Mouse (Mus musculus) heart, adult 18-20 months (tissue): ENCODE data around the gene Trmt1. TPM values are rescaled to one million over a fixed set of nuclear protein-coding genes. Genes with fewer than 3 reads are reported as not detected.

ENCODE experiments used
- DNase-seq, 2 experiments: peaks; one replicate each; pipeline ENCODE4 v3.0.0; 2021 to 2022; ENCODE audit warnings: mixed read lengths in 1 of 2
- long read RNA-seq, 2 experiments: library from polyadenylated mRNA; stranded (forward); transcript quantifications; one replicate each; pipeline ENCODE4 v2.0.0; 2021
- total RNA-seq, 2 experiments: library from RNA; stranded (reverse); gene quantifications; 2 replicates each; pipeline ENCODE4 v1.2.3; 2021

Gene Trmt1
- total RNA-seq: 10 to 100 TPM; 34.2 to 45.1 TPM
- long read RNA-seq, experiment 1, transcript Trmt1-201 (17 exons, 2,567 nt): minor isoform, 8 of 26 reads
- long read RNA-seq, experiment 1, transcript Trmt1-203 (17 exons, 2,138 nt): major isoform, 9 of 26 reads
- long read RNA-seq, experiment 1, partial matches to known transcripts: 2 of 26 reads
- long read RNA-seq, experiment 1, other reads (novel, unspliced or antisense): 2 of 26 reads
- long read RNA-seq, experiment 2, transcript Trmt1-201 (17 exons, 2,567 nt): minor isoform, 5 of 18 reads
- long read RNA-seq, experiment 2, transcript Trmt1-203 (17 exons, 2,138 nt): major isoform, 6 of 18 reads
- long read RNA-seq, experiment 2, partial matches to known transcripts: 0 of 18 reads
- long read RNA-seq, experiment 2, other reads (novel, unspliced or antisense): 3 of 18 reads

DNA sequence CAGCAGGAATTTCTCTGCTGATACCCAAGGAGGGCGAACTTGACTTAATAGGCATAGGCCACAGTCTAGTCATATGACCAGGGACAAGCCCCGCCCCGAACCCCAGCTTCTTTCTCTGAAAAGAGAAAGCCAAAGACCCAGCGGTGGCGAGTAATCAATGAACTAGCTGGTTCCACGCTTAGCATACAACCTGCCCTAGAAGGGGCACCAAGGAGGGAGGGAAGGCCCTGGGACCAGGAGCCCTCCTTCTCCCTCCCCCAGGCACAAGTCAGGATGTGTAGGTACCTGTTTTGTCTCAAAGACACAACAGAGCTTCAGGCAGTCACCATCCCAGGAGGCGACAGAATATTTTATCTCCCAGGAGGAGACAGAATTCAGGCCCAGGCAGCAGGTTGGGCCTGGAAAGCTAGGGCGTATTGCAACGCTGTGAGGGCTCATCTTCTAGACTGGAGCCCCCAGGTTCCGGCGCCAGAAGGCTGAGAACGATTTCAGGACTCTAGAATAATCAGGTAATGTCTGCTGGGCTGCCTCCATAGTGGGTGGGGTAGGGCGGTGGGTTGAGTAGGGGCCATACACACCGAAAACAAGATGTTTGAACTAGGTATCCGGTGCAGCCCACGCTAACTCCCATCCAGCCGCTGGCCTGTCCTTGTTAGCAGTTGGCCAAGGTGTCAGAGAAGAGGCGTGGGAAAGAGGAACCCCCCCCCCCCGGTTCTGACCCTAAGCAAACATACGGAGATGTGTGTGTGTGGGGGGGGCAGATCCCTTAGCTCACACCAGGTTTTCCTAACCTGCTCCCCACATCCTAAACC is at the start of gene Trmt1:
Gene Trmt1 (plus strand): TSS at position 117 of the 812 bp plus-strand sequence.
- DNase-seq: peak; percentile 31 to 40

DNA sequence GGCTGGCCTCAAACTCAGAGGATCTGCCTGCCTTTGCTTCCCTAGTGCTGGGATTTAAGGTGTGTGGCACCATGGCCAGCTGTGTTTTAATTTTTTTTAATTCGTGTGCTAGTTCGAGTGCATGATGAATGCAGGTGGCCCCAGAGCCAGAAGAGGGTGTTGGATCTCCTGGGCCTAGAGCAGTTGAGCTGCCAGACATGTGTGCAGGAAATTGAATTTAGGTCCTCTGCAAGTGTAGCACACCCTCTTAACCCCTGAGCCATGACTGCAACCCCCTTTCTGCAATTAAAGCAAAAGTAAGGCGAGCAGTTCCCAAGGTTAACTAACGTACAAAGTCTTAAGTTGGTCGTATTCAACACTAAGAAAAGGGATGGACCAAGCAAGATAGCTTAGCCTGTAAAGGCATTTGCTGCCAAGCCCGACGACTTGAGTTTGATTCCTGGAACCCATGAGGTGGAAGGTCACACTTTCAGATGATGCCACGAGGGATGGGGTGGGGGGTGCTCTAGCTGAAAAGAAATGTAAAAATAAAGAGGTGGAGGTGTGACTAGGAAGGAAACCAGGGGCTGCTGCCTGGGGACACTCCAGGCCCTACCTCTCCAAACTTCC is 48.1 kb upstream of the Trmt1 start:
- DNase-seq: no peak

GRCm38 (mm10) chr8:84638555-84639161 is 47.4 kb upstream of the Trmt1 start:
- DNase-seq: peak in 1 of 2 experiments; percentile 51

DNA sequence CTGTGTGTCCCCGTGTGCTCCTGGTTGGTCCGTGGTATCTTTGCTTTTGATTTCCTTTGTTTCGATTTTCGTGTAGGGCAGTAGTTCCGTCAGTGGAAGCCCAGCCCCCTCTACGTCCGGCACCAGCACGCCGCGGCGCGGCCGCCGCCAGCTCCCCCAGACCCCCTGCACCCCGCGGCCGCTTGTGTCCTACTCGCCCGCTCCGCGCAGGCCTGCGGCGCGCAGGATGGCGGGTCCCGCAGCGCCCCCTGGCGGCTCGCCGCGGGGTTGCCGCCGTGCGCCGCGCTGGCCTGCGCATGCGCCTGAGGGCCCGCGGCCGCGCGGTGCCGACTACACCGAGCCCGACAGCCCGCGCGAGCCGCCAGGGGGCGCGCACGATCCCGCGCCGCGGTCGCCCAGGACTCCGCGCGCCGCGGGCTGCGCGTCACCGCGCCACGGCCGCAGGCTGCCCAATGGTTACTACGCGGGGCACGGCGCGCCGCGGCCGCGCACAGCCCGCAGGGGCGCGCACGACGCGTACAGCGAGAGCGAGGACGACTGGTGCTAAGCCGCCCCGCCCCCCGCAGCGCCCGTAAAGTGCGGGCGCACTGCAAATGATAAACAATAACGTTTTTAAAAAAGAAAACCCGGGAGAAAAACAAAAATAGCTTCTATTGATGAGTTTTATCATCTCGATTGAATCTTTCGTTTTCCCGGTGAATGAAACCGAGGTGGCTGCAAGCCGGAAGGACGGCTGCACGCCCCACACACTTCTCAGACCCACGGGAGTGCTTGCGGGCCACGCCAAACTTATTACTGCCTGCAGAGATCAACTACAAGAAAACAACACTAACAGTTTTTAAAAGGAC is 46.7 kb upstream of the Trmt1 start:
- DNase-seq: peak; percentile 92 to 96

GRCm38 (mm10) chr8:84640010-84640588 is 46.0 kb upstream of the Trmt1 start:
- DNase-seq: no peak

DNA sequence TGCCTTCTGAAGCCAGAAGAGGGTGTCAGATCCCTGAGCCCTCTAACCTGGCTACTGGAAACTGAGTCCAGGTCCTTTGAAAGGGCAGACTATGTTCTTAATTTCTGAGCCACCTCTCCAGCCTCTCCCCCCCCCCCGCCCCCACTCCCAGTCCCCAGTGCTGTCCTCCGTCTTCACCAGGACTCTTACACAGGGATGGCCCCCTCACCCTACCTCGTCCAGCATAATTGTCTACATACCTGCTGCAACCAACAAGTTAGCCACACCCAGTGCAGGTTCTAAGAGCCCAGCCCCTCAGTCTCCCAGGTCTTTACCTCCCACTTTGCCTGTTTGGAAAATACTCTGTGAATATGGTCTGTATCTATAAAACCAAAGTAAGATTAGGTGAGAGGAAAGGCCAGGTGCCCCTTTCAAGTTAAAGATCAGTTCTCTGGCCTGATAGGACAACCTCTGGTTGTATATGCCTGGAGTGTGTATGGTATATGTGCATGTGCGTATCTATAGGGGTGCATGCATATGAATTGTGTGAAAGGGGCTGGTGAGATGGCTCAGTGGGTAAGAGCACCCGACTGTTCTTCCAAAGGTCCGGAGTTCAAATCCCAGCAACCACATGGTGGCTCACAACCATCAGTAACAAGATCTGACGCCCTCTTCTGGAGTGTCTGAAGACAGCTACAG is 45.4 kb upstream of the Trmt1 start:
- DNase-seq: no peak

DNA sequence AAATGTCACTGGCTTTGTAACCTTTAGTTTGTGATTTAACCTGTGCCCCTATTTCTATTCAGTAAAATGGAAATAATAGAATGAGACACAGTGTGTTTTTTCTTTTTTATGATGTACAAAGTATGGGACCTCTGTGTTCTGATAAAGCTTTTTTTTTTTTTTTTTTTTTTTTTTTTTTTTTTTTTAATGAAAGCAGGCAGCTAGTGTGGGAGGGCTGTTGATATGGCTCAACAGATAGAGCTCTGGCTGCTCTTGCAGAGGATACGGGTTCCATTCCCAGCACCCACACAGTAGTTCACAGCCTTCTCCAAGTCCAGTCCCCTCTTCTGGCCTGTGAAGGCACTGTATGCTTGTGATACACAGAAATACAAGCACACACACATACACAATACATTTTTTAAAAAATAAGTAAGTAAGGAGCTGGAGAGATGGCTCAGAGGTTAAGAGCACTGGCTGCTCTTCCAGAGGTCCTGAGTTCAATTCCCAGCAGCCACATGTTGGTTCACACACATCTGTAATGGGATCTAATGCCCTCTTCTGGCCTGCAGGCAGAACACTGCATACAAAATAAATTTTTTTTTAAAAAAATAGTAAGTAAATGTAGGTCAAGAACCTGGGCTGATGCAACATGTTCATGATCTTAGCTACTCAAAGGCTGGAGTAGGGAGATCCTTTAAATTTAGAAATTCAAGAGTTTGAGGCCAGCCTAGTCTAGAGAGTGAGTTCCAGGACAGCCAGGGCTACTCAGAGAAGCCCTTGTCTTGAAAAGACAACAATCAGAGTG is 44.3 kb upstream of the Trmt1 start:
- DNase-seq: no peak

GRCm38 (mm10) chr8:84643019-84643418 is 43.1 kb upstream of the Trmt1 start:
- DNase-seq: no peak

- DNase-seq: no peak
Measured at GRCm38 (mm10) chr8:84646800-84647199, 39.3 kb upstream of the Trmt1 start.

- no peak for DNase-seq
Measured at GRCm38 (mm10) chr8:84647461-84647901, 38.6 kb upstream of the Trmt1 start.

- DNase-seq: no peak
Measured at GRCm38 (mm10) chr8:84650213-84650612, 35.9 kb upstream of the Trmt1 start.

GRCm38 (mm10) chr8:84653092-84653631 is 32.9 kb upstream of the Trmt1 start:
- DNase-seq: no peak

GRCm38 (mm10) chr8:84654597-84654996 is 31.5 kb upstream of the Trmt1 start:
- DNase-seq: no peak

GRCm38 (mm10) chr8:84655336-84656190 is 30.5 kb upstream of the Trmt1 start:
- peak in 1 of 2 experiments; percentile 52 for DNase-seq

DNA sequence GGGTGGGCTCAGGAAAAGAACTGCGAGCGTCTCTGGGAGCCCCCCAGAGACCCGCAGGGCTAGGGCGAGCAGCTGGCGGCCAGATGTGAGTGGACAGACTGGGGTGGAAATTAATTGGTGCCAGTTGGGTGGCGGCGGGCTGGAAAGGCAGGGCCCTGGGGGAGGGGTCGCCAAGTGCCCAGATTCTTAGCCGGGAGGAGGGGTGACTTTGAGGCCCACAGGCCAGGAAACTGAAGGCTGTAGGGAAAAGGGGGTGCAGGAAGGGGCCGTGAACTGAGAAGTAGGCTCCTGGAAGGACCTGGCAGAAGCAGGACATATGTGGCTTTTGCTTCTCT is 29.9 kb upstream of the Trmt1 start:
- DNase-seq: peak in 1 of 2 experiments; percentile 45

DNA sequence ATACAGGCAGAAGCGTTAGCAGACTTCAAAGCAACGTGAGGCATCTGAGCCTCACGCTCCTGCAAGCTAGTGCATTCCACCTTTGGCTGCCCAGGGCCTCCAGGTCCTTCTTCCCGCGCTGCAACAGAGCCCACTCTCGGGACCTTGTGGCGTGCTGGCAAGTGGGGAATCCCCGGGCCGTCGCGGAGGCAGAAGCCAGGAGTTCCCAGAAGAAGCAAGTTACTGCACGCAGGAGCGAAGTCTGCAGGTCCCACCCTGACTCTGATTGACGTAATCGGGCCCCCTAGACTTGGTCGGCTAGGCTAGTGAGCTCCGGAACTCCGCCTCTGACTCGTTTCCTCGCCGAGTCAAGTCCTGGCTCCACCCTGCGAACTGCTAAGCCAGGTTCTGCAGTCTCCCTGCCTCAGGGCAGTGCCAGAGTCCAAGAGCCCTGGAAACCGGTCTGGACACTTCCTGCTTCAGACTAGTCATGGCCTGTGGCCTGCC is 29.4 kb upstream of the Trmt1 start:
- peak; percentile 81 to 95 for DNase-seq

- no peak for DNase-seq
Measured at GRCm38 (mm10) chr8:84657203-84657602, 28.9 kb upstream of the Trmt1 start.

DNA sequence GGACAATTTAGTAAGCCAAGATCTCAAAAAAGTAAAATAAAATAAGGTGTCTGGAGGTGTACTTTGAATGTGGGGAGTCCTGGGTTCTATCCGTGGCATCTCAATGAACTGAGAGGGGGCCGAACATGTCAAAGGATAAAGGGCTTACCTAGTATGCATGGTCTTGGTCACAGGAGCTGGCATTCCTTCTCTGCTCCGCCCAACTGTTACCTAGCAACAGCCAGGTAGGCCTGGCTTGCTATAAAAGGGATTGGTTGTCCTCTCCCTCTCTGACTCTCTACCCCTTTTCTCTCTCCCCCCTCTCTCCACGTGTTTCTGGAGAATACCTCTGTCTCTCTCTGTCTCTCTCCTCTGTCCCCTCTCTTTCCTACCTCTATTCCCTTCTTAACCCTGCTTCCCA is 28.4 kb upstream of the Trmt1 start:
- no peak for DNase-seq
